Mouse (Mus musculus): ENCODE measurements around the gene Fam180a. TPM values are rescaled to one million over a fixed set of nuclear protein-coding genes. Genes with fewer than 3 reads are reported as not detected.
"Not testable (repeated sequence)": the region's sequence is repeated elsewhere in the genome, so short reads cannot be mapped to it uniquely, and the experiment has no call there.

Gene Fam180a
- 0.36 and 0.37 TPM in 2 replicates for polyA plus RNA-seq (2015; fragmentation: Nextera tagmentation; extraction: Ambion mirVana)

DNA sequence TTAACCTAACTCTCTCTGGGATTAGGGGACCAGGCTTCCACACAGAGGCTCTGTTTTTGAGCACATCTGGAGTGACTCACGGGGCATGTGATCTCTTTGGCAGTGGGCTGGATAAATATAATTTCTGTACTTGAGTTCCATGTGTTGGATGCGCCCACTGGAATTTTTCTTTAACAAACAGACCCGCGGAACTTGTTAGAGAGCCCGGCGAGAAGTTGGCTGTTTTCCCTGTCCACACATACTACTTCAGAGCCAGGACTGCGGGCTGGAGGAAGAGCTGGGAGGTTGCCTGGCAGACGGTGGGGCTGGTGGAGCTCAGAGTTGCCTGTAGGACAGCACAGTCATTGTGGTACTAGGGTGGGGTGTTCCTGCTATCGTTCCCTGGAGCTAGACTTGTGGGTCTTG lies at the start of gene Fam180a:
Gene Fam180a (minus strand): TSS at position 31 of the 405 bp plus-strand sequence.
- no peak for ATAC-seq (ENCODE audit: low read depth)
- 63% methylated on average over 9 of the region's 9 CpGs for WGBS (ENCODE audit: insufficient replicate concordance)
- no peak within 1 kb of the TSS for H3K4me2 ChIP-seq (ENCODE audit: low read depth, low read length)
- H3K36me3 ChIP-seq (ENCODE audit: control insufficient read depth, insufficient read depth) = no peaks in the 10 kb centered on the region
- 0 out of 2 replicates have a peak, but pooled peaks cover 2% of the 10 kb centered on the region for H3K4me1 ChIP-seq (ENCODE audit: control insufficient read depth, low read depth, low read length)
- no peak within 1 kb of the TSS for H3K9ac ChIP-seq (ENCODE audit: low read depth, low read length)
- no peak within 1 kb of the TSS for H3K27ac ChIP-seq (ENCODE audit: low read length)
- H3K4me3 ChIP-seq (ENCODE audit: low read depth, low read length) = no peak within 1 kb of the TSS
- H3K27me3 ChIP-seq (ENCODE audit: control insufficient read depth, insufficient read depth, low read depth, low read length) = no peaks in the 10 kb centered on the region
- no peaks in the 10 kb centered on the region for H3K9me3 ChIP-seq (replicated peaks; ENCODE audit: control insufficient read depth, low read length)

DNA sequence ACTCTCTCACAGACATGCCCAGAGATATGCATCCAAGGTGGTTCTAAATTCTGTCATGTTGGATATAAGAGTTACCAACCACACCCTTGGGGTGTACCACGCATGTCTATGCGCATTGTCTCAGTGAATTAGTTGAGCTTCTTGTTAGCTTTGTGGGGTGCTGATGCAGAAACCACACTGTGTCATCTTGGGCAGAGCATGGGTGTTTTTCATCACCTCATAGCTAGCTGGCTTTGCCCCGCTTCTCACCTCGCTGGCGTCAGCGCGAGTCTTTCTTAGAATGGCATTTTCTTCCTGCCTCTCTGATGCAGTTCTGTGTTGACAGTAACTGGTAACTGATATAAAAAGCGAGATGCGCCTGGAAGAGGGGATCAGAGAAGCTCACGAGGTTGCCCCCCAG lies 48.1 kb upstream of the Fam180a start:
- no peak overlapping the region for H3K9ac ChIP-seq (ENCODE audit: low read depth, low read length)
- no peak overlapping the region for H3K4me3 ChIP-seq (ENCODE audit: low read depth, low read length)
- H3K27ac ChIP-seq (ENCODE audit: low read length) = no peak overlapping the region
- no peaks in the 10 kb centered on the region for H3K36me3 ChIP-seq (ENCODE audit: control insufficient read depth, insufficient read depth)
- H3K4me2 ChIP-seq (ENCODE audit: low read depth, low read length) = no peak overlapping the region
- H3K9me3 ChIP-seq (replicated peaks; ENCODE audit: control insufficient read depth, low read length) = no peaks in the 10 kb centered on the region
- 71% methylated on average over 10 of the region's 10 CpGs for WGBS (ENCODE audit: insufficient replicate concordance)
- H3K4me1 ChIP-seq (ENCODE audit: control insufficient read depth, low read depth, low read length) = no peaks in the 10 kb centered on the region
- H3K27me3 ChIP-seq (ENCODE audit: control insufficient read depth, insufficient read depth, low read depth, low read length) = no peaks in the 10 kb centered on the region
- no peak for ATAC-seq (ENCODE audit: low read depth)

DNA sequence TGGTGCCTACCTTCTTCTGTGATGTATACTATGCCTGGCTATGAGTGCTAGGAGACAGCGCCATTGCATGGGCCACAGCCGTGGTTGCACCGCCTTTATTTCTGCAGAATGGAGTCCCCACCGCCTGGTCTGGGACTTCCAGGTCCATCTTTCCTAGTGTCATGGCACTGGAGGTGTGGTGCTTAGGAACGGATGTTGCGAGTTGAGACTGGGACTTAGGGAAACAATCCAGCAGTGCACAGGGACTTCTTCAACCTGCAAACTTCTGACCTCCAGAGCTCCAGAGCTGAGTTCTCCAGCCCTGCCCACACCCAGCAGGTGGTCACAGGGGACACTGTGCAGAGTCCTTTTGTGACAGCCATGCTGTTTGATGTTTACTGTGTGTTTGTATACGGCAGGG lies 44.4 kb upstream of the Fam180a start:
- Histone ChIP-seq H3K9me3 (replicated peaks; ENCODE audit: control insufficient read depth, low read length) (no peaks in the 10 kb centered on the region), H3K9ac (ENCODE audit: low read depth, low read length) (no peak overlapping the region), H3K4me3 (ENCODE audit: low read depth, low read length) (no peak overlapping the region), H3K4me1 (ENCODE audit: control insufficient read depth, low read depth, low read length) (no peaks in the 10 kb centered on the region), H3K4me2 (ENCODE audit: low read depth, low read length) (no peak overlapping the region), H3K36me3 (ENCODE audit: control insufficient read depth, insufficient read depth) (no peaks in the 10 kb centered on the region), H3K27me3 (ENCODE audit: control insufficient read depth, insufficient read depth, low read depth, low read length) (no peaks in the 10 kb centered on the region), H3K27ac (ENCODE audit: low read length) (no peak overlapping the region)
- WGBS (ENCODE audit: insufficient replicate concordance) = 80% methylated on average over 7 of the region's 7 CpGs
- no peak for ATAC-seq (ENCODE audit: low read depth)

DNA sequence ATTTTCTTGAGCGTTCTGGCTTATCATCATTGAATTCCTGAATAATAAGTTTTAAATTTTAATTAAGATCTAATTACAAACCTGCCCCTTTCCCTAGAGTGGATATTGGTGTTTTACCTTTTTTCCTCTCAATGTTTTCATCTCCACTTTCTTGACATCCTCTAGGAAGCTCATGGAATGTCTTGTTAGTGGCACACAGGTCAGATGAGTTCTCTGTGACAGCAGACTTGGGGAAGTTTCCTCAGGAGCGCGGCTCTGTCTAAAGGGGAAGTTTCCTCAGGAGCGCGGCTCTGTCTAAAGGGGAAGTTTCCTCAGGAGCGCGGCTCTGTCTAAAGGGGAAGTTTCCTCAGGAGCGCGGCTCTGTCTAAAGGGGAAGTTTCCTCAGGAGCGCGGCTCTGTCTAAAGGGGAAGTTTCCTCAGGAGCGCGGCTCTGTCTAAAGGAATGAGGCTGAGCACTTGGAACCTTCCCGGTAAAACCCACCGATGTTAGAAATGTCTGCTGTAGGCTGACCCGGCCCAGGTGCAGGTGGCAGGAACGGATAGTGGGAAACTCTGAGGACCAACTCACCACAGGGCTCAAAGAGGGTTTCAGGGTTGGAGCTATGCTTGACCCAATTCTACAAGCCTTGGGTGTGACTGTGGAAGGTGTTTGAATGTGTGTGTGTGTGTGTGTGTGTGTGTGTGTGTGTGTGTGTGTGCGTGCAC lies 43.8 kb upstream of the Fam180a start:
- WGBS (ENCODE audit: insufficient replicate concordance) = 35% methylated on average over 14 of the region's 18 CpGs
- not testable (repeated sequence) for H3K27ac ChIP-seq (ENCODE audit: low read length); H3K4me2 ChIP-seq (ENCODE audit: low read depth, low read length); H3K9me3 ChIP-seq (replicated peaks; ENCODE audit: control insufficient read depth, low read length); H3K27me3 ChIP-seq (ENCODE audit: control insufficient read depth, insufficient read depth, low read depth, low read length); ATAC-seq (ENCODE audit: low read depth); H3K9ac ChIP-seq (ENCODE audit: low read depth, low read length); H3K36me3 ChIP-seq (ENCODE audit: control insufficient read depth, insufficient read depth); H3K4me3 ChIP-seq (ENCODE audit: low read depth, low read length); H3K4me1 ChIP-seq (ENCODE audit: control insufficient read depth, low read depth, low read length)

DNA sequence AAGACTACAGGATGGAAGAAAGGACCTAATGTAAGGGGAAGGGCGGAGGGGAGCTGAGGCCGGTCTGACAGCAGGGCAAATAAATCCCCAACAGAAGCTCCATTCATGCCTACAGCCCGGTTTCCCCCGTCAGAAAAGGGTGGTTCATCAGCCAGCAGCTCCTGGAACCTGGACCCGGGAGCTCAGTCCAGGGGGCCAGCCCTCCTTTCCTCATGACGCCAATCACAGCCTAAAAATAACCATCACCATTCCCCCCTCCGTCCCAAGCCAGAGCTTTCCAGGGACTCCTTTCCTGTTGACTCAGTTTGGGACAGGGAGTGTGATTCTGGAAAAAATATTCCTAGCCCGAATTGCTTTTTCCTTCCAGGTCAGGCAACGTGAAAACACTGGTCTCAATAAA lies 36.7 kb upstream of the Fam180a start:
- Histone ChIP-seq H3K36me3 (ENCODE audit: control insufficient read depth, insufficient read depth) (no peaks in the 10 kb centered on the region), H3K9ac (ENCODE audit: low read depth, low read length) (no peak overlapping the region), H3K27ac (ENCODE audit: low read length) (no peak overlapping the region), H3K27me3 (ENCODE audit: control insufficient read depth, insufficient read depth, low read depth, low read length) (no peaks in the 10 kb centered on the region), H3K4me3 (ENCODE audit: low read depth, low read length) (no peak overlapping the region), H3K4me1 (ENCODE audit: control insufficient read depth, low read depth, low read length) (no peaks in the 10 kb centered on the region), H3K4me2 (ENCODE audit: low read depth, low read length) (no peak overlapping the region), H3K9me3 (replicated peaks; ENCODE audit: control insufficient read depth, low read length) (no peaks in the 10 kb centered on the region)
- no peak for ATAC-seq (ENCODE audit: low read depth)
- WGBS (ENCODE audit: insufficient replicate concordance) = 55% methylated on average over 9 of the region's 9 CpGs

DNA sequence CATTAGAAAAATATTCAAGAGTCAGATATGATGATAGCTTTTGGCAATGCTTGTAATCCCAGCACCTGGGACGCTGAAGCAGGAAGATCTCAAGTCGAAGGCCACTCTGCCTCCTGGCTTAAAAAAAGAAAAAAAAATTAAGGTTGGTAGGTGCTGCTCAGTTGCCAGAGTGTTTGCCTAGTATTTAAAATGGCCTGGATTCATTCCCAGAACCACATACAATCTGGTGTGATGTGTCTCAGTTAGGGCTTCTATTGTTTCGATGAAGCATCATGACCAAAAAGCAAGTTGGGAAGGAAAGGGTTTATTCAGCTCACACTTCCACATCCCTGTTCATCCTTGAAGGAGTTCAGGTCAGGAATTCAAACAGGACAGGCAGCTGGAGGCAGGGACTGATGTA lies 29.4 kb upstream of the Fam180a start:
- H3K36me3 ChIP-seq (ENCODE audit: control insufficient read depth, insufficient read depth) = no peaks in the 10 kb centered on the region
- no peak for ATAC-seq (ENCODE audit: low read depth)
- 77% methylated on average over 3 of the region's 3 CpGs for WGBS (ENCODE audit: insufficient replicate concordance)
- H3K27me3 ChIP-seq (ENCODE audit: control insufficient read depth, insufficient read depth, low read depth, low read length) = no peaks in the 10 kb centered on the region
- no peaks in the 10 kb centered on the region for H3K9me3 ChIP-seq (replicated peaks; ENCODE audit: control insufficient read depth, low read length)
- peaks cover 4% of the 10 kb centered on the region; the same call in 1 of the 2 replicates for H3K4me1 ChIP-seq (ENCODE audit: control insufficient read depth, low read depth, low read length)
- no peak overlapping the region for H3K27ac ChIP-seq (ENCODE audit: low read length)
- no peak overlapping the region for H3K9ac ChIP-seq (ENCODE audit: low read depth, low read length)
- no peak overlapping the region for H3K4me2 ChIP-seq (ENCODE audit: low read depth, low read length)
- H3K4me3 ChIP-seq (ENCODE audit: low read depth, low read length) = no peak overlapping the region

GRCm38 (mm10) chr6:35354622-35354998 lies 28.7 kb upstream of the Fam180a start:
- WGBS (ENCODE audit: insufficient replicate concordance) = 54% methylated on average over 6 of the region's 6 CpGs
- Histone ChIP-seq H3K9ac (ENCODE audit: low read depth, low read length) (no peak overlapping the region), H3K27me3 (ENCODE audit: control insufficient read depth, insufficient read depth, low read depth, low read length) (no peaks in the 10 kb centered on the region), H3K27ac (ENCODE audit: low read length) (no peak overlapping the region), H3K4me1 (ENCODE audit: control insufficient read depth, low read depth, low read length) (peaks cover 4% of the 10 kb centered on the region; the same call in 1 of the 2 replicates), H3K4me3 (ENCODE audit: low read depth, low read length) (no peak overlapping the region), H3K4me2 (ENCODE audit: low read depth, low read length) (no peak overlapping the region), H3K36me3 (ENCODE audit: control insufficient read depth, insufficient read depth) (no peaks in the 10 kb centered on the region), H3K9me3 (replicated peaks; ENCODE audit: control insufficient read depth, low read length) (no peaks in the 10 kb centered on the region)
- ATAC-seq (ENCODE audit: low read depth) = no peak

DNA sequence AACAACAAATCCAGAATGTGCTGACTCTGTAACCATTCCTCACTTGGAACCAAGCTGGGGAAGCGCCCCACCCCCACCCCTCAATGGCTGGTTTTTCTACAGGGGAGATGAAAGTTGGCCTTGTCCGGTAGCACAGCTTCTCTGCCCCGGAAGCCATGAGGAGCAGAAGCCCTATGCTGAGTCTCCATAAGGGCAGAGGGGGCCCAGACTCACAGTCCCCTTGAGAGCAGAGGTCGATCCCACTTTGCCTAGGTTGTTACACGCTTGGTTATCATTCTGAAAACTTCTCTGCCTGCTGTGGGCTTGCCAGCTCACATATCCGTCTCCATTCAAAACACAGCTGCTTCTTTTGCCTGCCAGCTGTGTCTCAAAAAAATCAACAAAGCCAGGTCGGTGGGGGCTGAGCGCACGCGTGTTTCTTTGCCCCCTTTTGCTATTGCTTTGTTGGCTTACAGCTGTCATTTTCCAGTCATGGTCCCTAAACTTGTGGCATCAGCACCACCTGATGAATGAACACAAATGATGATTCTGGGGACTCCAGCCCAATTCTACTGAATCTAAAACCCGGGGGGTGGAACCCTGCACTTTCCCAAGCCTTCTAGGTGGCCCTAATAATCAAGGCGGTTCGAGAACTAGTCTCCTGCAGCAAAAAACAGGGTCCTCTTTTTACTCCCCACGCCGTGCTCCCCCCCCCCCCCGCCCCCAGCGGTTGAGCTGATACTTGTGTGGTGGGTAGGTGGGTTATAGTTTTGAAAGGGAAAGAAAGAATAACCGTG lies 28.1 kb upstream of the Fam180a start:
- no peaks in the 10 kb centered on the region for H3K36me3 ChIP-seq (ENCODE audit: control insufficient read depth, insufficient read depth)
- no peaks in the 10 kb centered on the region for H3K27me3 ChIP-seq (ENCODE audit: control insufficient read depth, insufficient read depth, low read depth, low read length)
- 35% methylated on average over 18 of the region's 18 CpGs for WGBS (ENCODE audit: insufficient replicate concordance)
- ATAC-seq (ENCODE audit: low read depth) = no peak
- H3K4me3 ChIP-seq (ENCODE audit: low read depth, low read length) = no peak overlapping the region
- no peak overlapping the region for H3K27ac ChIP-seq (ENCODE audit: low read length)
- H3K9me3 ChIP-seq (replicated peaks; ENCODE audit: control insufficient read depth, low read length) = no peaks in the 10 kb centered on the region
- H3K9ac ChIP-seq (ENCODE audit: low read depth, low read length) = no peak overlapping the region
- H3K4me2 ChIP-seq (ENCODE audit: low read depth, low read length) = no peak overlapping the region
- H3K4me1 ChIP-seq (ENCODE audit: control insufficient read depth, low read depth, low read length) = peaks cover 4% of the 10 kb centered on the region; the same call in 1 of the 2 replicates

DNA sequence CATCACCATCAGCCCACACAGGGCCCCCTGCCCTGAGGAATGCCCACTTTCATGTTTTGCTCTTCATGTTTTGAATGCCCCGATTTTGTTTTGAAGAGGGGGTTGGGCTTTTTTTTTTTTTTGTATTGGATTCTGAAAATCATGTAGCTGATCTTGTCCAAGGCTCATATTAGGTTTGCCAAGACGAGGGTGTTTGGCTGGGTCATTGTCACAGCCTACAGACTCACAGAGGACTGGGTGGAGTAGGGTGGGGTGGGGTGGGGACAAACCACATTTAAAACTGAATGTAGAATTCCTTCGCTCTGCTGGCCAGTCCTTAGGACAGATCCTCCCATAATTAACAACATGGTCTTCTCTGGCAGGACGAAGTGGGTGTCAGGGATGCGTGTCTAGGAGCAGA lies 27.5 kb upstream of the Fam180a start:
- ATAC-seq (ENCODE audit: low read depth) = no peak
- H3K27me3 ChIP-seq (ENCODE audit: control insufficient read depth, insufficient read depth, low read depth, low read length) = no peaks in the 10 kb centered on the region
- 38% methylated on average over 5 of the region's 5 CpGs for WGBS (ENCODE audit: insufficient replicate concordance)
- H3K4me3 ChIP-seq (ENCODE audit: low read depth, low read length) = no peak overlapping the region
- no peaks in the 10 kb centered on the region for H3K9me3 ChIP-seq (replicated peaks; ENCODE audit: control insufficient read depth, low read length)
- H3K4me1 ChIP-seq (ENCODE audit: control insufficient read depth, low read depth, low read length) = peaks cover 4% of the 10 kb centered on the region; the same call in 1 of the 2 replicates
- H3K9ac ChIP-seq (ENCODE audit: low read depth, low read length) = no peak overlapping the region
- H3K36me3 ChIP-seq (ENCODE audit: control insufficient read depth, insufficient read depth) = no peaks in the 10 kb centered on the region
- H3K27ac ChIP-seq (ENCODE audit: low read length) = no peak overlapping the region
- H3K4me2 ChIP-seq (ENCODE audit: low read depth, low read length) = no peak overlapping the region

Data from liver, embryonic 16.5 days (tissue).